In genomic region chr8:124980036-124980435, GRCm38 (mm10) we compare ENCODE assay signal across 16 mouse cellular contexts. TPM values are rescaled to one million over a fixed set of nuclear protein-coding genes. Genes with fewer than 3 reads are reported as not detected.
DNase-seq lines count a peak whose midpoint lies in the region; ATAC-seq and TF ChIP-seq lines count a peak whose summit lies in the region.
"Had no signal": no experiment of that assay in that cellular context is flagged by ENCODE, and none has a peak within 500 bp of the region (broad histone marks: within the 10 kb centered on the region; RNA-seq: fewer than 3 reads in every experiment).

No protein-coding gene starts in this region.

- TF ChIP-seq EP300 in lung, postnatal 0 days (IDR thresholded peaks at IDR 0.05): no peak
- no peak for TF ChIP-seq EP300 in MEL (IDR thresholded peaks at IDR 0.05; ENCODE audit: low read depth in 1 of 2, low read length in 2 of 2)

- no peaks in the 10 kb centered on the region for H3K36me3 ChIP-seq in forebrain, postnatal 0 days (ENCODE audit: insufficient read depth)
- H3K36me3 ChIP-seq in forebrain, embryonic 11.5 days (ENCODE audit: control insufficient read depth, insufficient read depth, low read length): no peaks in the 10 kb centered on the region
- no peaks in the 10 kb centered on the region for H3K36me3 ChIP-seq in lung, postnatal 0 days (ENCODE audit: insufficient read depth, low read length)
- H3K36me3 ChIP-seq in MEL (ENCODE audit: control insufficient read depth in 1 of 2, insufficient read depth in 2 of 2, low read length in 2 of 2): no peaks in the 10 kb centered on the region
- H3K36me3 ChIP-seq in small intestine, adult 2 months (ENCODE audit: control insufficient read depth, insufficient read depth, low read length): no peaks in the 10 kb centered on the region
- H3K36me3 ChIP-seq: forebrain, embryonic 15.5 days; limb, embryonic 15.5 days had no signal

- H3K9ac ChIP-seq in forebrain, postnatal 0 days: no peak overlapping the region
- H3K9ac ChIP-seq in forebrain, embryonic 11.5 days (ENCODE audit: low read length): no peak overlapping the region
- no peak overlapping the region for H3K9ac ChIP-seq in lung, postnatal 0 days (replicated peaks; ENCODE audit: low read depth)
- H3K9ac ChIP-seq in MEL (ENCODE audit: control insufficient read depth, low read depth, low read length, poor library complexity, severe bottlenecking): no peak overlapping the region
- H3K9ac ChIP-seq: forebrain, embryonic 15.5 days; limb, embryonic 15.5 days had no signal

- no peak for TF ChIP-seq POLR2A in MEL (IDR thresholded peaks at IDR 0.05; ENCODE audit: control insufficient read depth in 1 of 2, insufficient read depth in 1 of 2, low read depth in 1 of 2, low read length in 2 of 2, poor library complexity in 1 of 2)
- no peak for TF ChIP-seq POLR2A in small intestine, adult 2 months (IDR thresholded peaks at IDR 0.05; ENCODE audit: low read depth, low read length)

- no peak for DNase-seq in forebrain, postnatal 0 days
- no peak for DNase-seq in forebrain, embryonic 11.5 days (ENCODE audit: low spot score)
- DNase-seq in lung, postnatal 0 days (ENCODE audit: low spot score): no peak
- DNase-seq in lung, postnatal 14 days: no peak
- peak; percentile 51 for DNase-seq in MEL (ENCODE audit: low read depth, low spot score)
- no peak for DNase-seq in right cerebral cortex, postnatal 25 days
- no peak for DNase-seq in ovary, postnatal 14 days (ENCODE audit: low spot score)
- DNase-seq: cerebellum, postnatal 25 days; heart, postnatal 10 days had no signal

- no peak overlapping the region for H3K4me2 ChIP-seq in forebrain, postnatal 0 days (ENCODE audit: low read depth)
- H3K4me2 ChIP-seq in forebrain, embryonic 11.5 days (ENCODE audit: low read depth, low read length, severe bottlenecking): no peak overlapping the region
- no peak overlapping the region for H3K4me2 ChIP-seq in lung, postnatal 0 days (replicated peaks; ENCODE audit: low read depth, low read length)
- H3K4me2 ChIP-seq: forebrain, embryonic 15.5 days; limb, embryonic 15.5 days had no signal

- no peak overlapping the region for H3K27ac ChIP-seq in forebrain, postnatal 0 days (ENCODE audit: low read depth, low read length)
- H3K27ac ChIP-seq in forebrain, embryonic 11.5 days (ENCODE audit: low read depth, low read length): no peak overlapping the region
- H3K27ac ChIP-seq in lung, postnatal 0 days (ENCODE audit: low read length): no peak overlapping the region
- H3K27ac ChIP-seq in MEL (ENCODE audit: control insufficient read depth, low read depth, low read length): no peak overlapping the region
- H3K27ac ChIP-seq in small intestine, adult 2 months (ENCODE audit: insufficient read depth, low read depth, low read length): no peak overlapping the region
- H3K27ac ChIP-seq: forebrain, embryonic 15.5 days; hindbrain, postnatal 0 days; kidney, postnatal 0 days; limb, embryonic 15.5 days had no signal

- no peaks in the 10 kb centered on the region for H3K79me2 ChIP-seq in MEL (ENCODE audit: control insufficient read depth, insufficient read depth, low read length, poor library complexity)

- ATAC-seq in forebrain, postnatal 0 days: no peak
- no peak for ATAC-seq in forebrain, embryonic 11.5 days (replicated peaks; ENCODE audit: low FRiP score)
- no peak for ATAC-seq in lung, postnatal 0 days
- ATAC-seq: forebrain, embryonic 15.5 days; hindbrain, postnatal 0 days had no signal

- 98% methylated on average over 3 of the region's 3 CpGs for WGBS in forebrain, postnatal 0 days
- 93% methylated on average over 3 of the region's 3 CpGs for WGBS in forebrain, embryonic 11.5 days
- whole genome bisulfite sequencing in lung, postnatal 0 days: 93% methylated on average over 3 of the region's 3 CpGs
- WGBS in small intestine, adult 2 months: 95% methylated on average over 3 of the region's 3 CpGs

- H3K9me3 ChIP-seq in forebrain, postnatal 0 days (ENCODE audit: low read length): no peaks in the 10 kb centered on the region
- no peaks in the 10 kb centered on the region for H3K9me3 ChIP-seq in forebrain, embryonic 11.5 days (ENCODE audit: control insufficient read depth, low read length)
- H3K9me3 ChIP-seq in lung, postnatal 0 days (ENCODE audit: low read length): no peaks in the 10 kb centered on the region
- no peaks in the 10 kb centered on the region for H3K9me3 ChIP-seq in MEL (replicated peaks; ENCODE audit: insufficient read depth, low read length)
- H3K9me3 ChIP-seq: forebrain, embryonic 15.5 days; limb, embryonic 15.5 days had no signal

- TF ChIP-seq RAD21 in MEL (IDR thresholded peaks at IDR 0.05; ENCODE audit: low read depth, low read length): peak; percentile 49

- H3K4me1 ChIP-seq in forebrain, postnatal 0 days (ENCODE audit: insufficient read depth): no peaks in the 10 kb centered on the region
- H3K4me1 ChIP-seq in forebrain, embryonic 11.5 days (replicated peaks; ENCODE audit: control insufficient read depth, insufficient read depth, low read length): no peaks in the 10 kb centered on the region
- no peaks in the 10 kb centered on the region for H3K4me1 ChIP-seq in lung, postnatal 0 days (ENCODE audit: insufficient read depth, low read depth, low read length)
- peaks cover 3 to 6% of the 10 kb centered on the region in 2 experiments for H3K4me1 ChIP-seq in MEL (ENCODE audit: control insufficient read depth in 1 of 2, insufficient read depth in 2 of 2, low read length in 2 of 2)
- no peaks in the 10 kb centered on the region for H3K4me1 ChIP-seq in small intestine, adult 2 months (ENCODE audit: control insufficient read depth, insufficient read depth, insufficient read length, low read length)
- H3K4me1 ChIP-seq: forebrain, embryonic 15.5 days; limb, embryonic 15.5 days had no signal

- H3K4me3 ChIP-seq in forebrain, postnatal 0 days (ENCODE audit: low read depth, low read length): no peak overlapping the region
- H3K4me3 ChIP-seq in forebrain, embryonic 11.5 days (ENCODE audit: low read depth, low read length): no peak overlapping the region
- no peak overlapping the region for H3K4me3 ChIP-seq in lung, postnatal 0 days (ENCODE audit: low read depth, low read length)
- H3K4me3 ChIP-seq in MEL (ENCODE audit: control insufficient read depth in 1 of 2, insufficient read depth in 1 of 2, low read depth in 2 of 2, low read length in 2 of 2): no peak overlapping the region
- no peak overlapping the region for H3K4me3 ChIP-seq in small intestine, adult 2 months (ENCODE audit: low read depth, low read length)
- H3K4me3 ChIP-seq: forebrain, embryonic 15.5 days; limb, embryonic 15.5 days; megakaryocyte, embryonic 14.5 days; myocyte had no signal

- peak; percentile 38; the same call in 1 of the 2 replicates for TF ChIP-seq CTCF in forebrain, postnatal 0 days (IDR thresholded peaks at IDR 0.05; ENCODE audit: low read depth)
- TF ChIP-seq CTCF in lung, postnatal 0 days (IDR thresholded peaks at IDR 0.05): peak; percentile 38
- TF ChIP-seq CTCF in MEL (IDR thresholded peaks at IDR 0.05 in 2 of 3, conservative IDR thresholded peaks at IDR 0.05 in 1 of 3; ENCODE audit: control insufficient read depth in 1 of 3, insufficient read depth in 1 of 3, low read depth in 2 of 3, low read length in 3 of 3, poor library complexity in 1 of 3, severe bottlenecking in 1 of 3): peak; percentile 58 to 70 (median 62)
- peak; percentile 35; the same call in 1 of the 2 replicates for TF ChIP-seq CTCF in small intestine, adult 2 months (IDR thresholded peaks at IDR 0.05; ENCODE audit: extremely low read depth, insufficient read length, insufficient replicate concordance, low read depth, low read length)

- no peaks in the 10 kb centered on the region for H3K27me3 ChIP-seq in forebrain, postnatal 0 days (ENCODE audit: insufficient read depth, low read length)
- no peaks in the 10 kb centered on the region for H3K27me3 ChIP-seq in forebrain, embryonic 11.5 days (ENCODE audit: control insufficient read depth, insufficient read depth, low read length)
- H3K27me3 ChIP-seq in lung, postnatal 0 days (replicated peaks; ENCODE audit: insufficient read depth, low read length): no peaks in the 10 kb centered on the region
- peaks cover 3 to 4% of the 10 kb centered on the region in 2 experiments; a peak in 3 of 4 replicates for H3K27me3 ChIP-seq in MEL (ENCODE audit: control insufficient read depth in 1 of 2, insufficient read depth in 2 of 2, low read length in 2 of 2)
- H3K27me3 ChIP-seq in small intestine, adult 2 months (ENCODE audit: control insufficient read depth, insufficient read depth, low read length): no peaks in the 10 kb centered on the region
- H3K27me3 ChIP-seq: forebrain, embryonic 15.5 days; limb, embryonic 15.5 days had no signal

TF ChIP-seq in MEL, 35 proteins besides CTCF, POLR2A, EP300 and RAD21 (continues in another document):
- TF ChIP-seq RCOR1 (IDR thresholded peaks at IDR 0.05; ENCODE audit: low read depth, low read length) (no peak), USF1 (IDR thresholded peaks at IDR 0.05; ENCODE audit: low read depth, low read length) (no peak), GATA1 (IDR thresholded peaks at IDR 0.05; ENCODE audit: low read depth, low read length) (no peak), POLR2AphosphoS2 (IDR thresholded peaks at IDR 0.05; ENCODE audit: low read length) (no peak), SMC3 (IDR thresholded peaks at IDR 0.05; ENCODE audit: low read depth, low read length) (peak; percentile 48), ZC3H11A (IDR thresholded peaks at IDR 0.05; ENCODE audit: low read depth, low read length) (peak; percentile 44), TAL1 (IDR thresholded peaks at IDR 0.05; ENCODE audit: low read length) (no peak), CHD2 (IDR thresholded peaks at IDR 0.05; ENCODE audit: low read length) (no peak)

RNA-seq across cellular contexts. Expression of gene Egln1, which starts 30.9 kb away (rescaled TPM):
- 42.9 and 48.5 TPM in 2 replicates for total RNA-seq in forebrain, postnatal 0 days (2014; rRNA removed)
- 13.7 and 15.6 TPM in 2 replicates for polyA plus RNA-seq in forebrain, postnatal 0 days (2015; fragmentation: Nextera tagmentation; extraction: Ambion mirVana)
- polyA plus RNA-seq in forebrain, embryonic 11.5 days (2014; fragmentation: Nextera tagmentation; extraction: Ambion mirVana): 20.7 and 22.2 TPM in 2 replicates
- 7.7 and 8.8 TPM in 2 replicates for polyA plus RNA-seq in lung, postnatal 0 days (2015; fragmentation: Nextera tagmentation; extraction: Ambion mirVana)
- total RNA-seq in MEL (2012; rRNA removed): 42.9 and 47.1 TPM in 2 replicates
- polyA plus RNA-seq in MEL (2012; ENCODE audit: insufficient read depth in 1 of 2, insufficient read length in 2 of 2, low read depth in 1 of 2, low replicate concordance in 2 of 2, missing spikeins in 1 of 2): 10 to 100 TPM in 1 of 2 experiments, not detected in 1; 55.0 TPM
- polyA plus RNA-seq in small intestine, adult 2 months (2012; rRNA removed): 10.6 and 20.1 TPM in 2 replicates

RNA-seq across cellular contexts. Expression of gene Tsnax, which starts 32.8 kb away (rescaled TPM):
- 86.3 and 111 TPM in 2 replicates for total RNA-seq in forebrain, postnatal 0 days (2014; rRNA removed)
- 117 and 146 TPM in 2 replicates for polyA plus RNA-seq in forebrain, postnatal 0 days (2015; fragmentation: Nextera tagmentation; extraction: Ambion mirVana)
- 126 and 130 TPM in 2 replicates for polyA plus RNA-seq in forebrain, embryonic 11.5 days (2014; fragmentation: Nextera tagmentation; extraction: Ambion mirVana)
- 60.6 and 63.3 TPM in 2 replicates for polyA plus RNA-seq in lung, postnatal 0 days (2015; fragmentation: Nextera tagmentation; extraction: Ambion mirVana)
- total RNA-seq in MEL (2012; rRNA removed): 99.2 and 160 TPM in 2 replicates
- 100 to 1,000 TPM in 1 of 2 experiments, not detected in 1; 105 TPM for polyA plus RNA-seq in MEL (2012; ENCODE audit: insufficient read depth in 1 of 2, insufficient read length in 2 of 2, low read depth in 1 of 2, low replicate concordance in 2 of 2, missing spikeins in 1 of 2)
- polyA plus RNA-seq in small intestine, adult 2 months (2012; rRNA removed): 8.1 and 12.0 TPM in 2 replicates
